Mouse (Mus musculus) Patski (cell line): Measurements from ENCODE around the gene Msx3. TPM values are rescaled to one million over a fixed set of nuclear protein-coding genes. Genes with fewer than 3 reads are reported as not detected.
A peak's percentile ranks its signal among the peaks of the same experiment; 100 is the strongest.

Experiments used
- ATAC-seq: fragments of 100-300 bp; one replicate; pipeline ENCODE4 v1.8.0; 2021
- CTCF ChIA-PET: fragments of 350-600 bp; sonication (Branson Sonifier 250); formaldehyde crosslinking; loops from one replicate; lab custom pipeline; 2022; ENCODE audit warnings: inconsistent platforms; lab: Charles Lee
- POLR2A ChIA-PET: fragments of 350-600 bp; sonication (Branson Sonifier 250); formaldehyde crosslinking; loops from one replicate; lab custom pipeline; 2022; ENCODE audit warnings: antibody characterized with exemption, inconsistent platforms; lab: Charles Lee
- DNase-seq: peaks from one replicate; pipeline ENCODE4 v3.0.0-alpha.2; 2011; ENCODE audit warnings: low read depth, low spot score
- H3K27me3 ChIP-seq: fragments of 371-371 bp; one replicate; pipeline ENCODE4 v1.5.1; 2021
- CTCF ChIP-seq: fragments of 100-300 bp; IDR thresholded peaks from one replicate; pipeline ENCODE4 v1.5.1; 2021
- in situ Hi-C: fragments of 300-500 bp; cut with MboI; formaldehyde crosslinking; loops from 3 replicates; pipeline ENCODE4 v1.11.1; 2018; ENCODE audit warnings: low pct_unique_long_range_greater_than_20kb, mixed read lengths
- polyA plus RNA-seq: library from polyadenylated mRNA; unstranded; gene quantifications from one replicate; pipeline ENCODE4 v1.2.3, GENCODE M21; 2021

The Msx3 gene
- polyA plus RNA-seq, 1 experiment from 2014 or later = not detected

- peak; percentile 90 for TF ChIP-seq CTCF
These were observed 29.8 kb upstream of the Msx3 start for GRCm38 (mm10) chr7:140078711-140079110.

GRCm38 (mm10) chr7:140077698-140078097 lies 28.8 kb upstream of the Msx3 start:
- ChIA-PET POLR2A (interaction anchor here (0.6 kb wide), 1 partner anchor 176 kb away, joined by 5 read pairs; no protein-coding TSS in a partner anchor), CTCF (no interaction called here)
- peaks cover 5% of the 10 kb centered on the region for H3K27me3 ChIP-seq
- no peak for ATAC-seq
- TF ChIP-seq CTCF = no peak
- no peak for DNase-seq
- in situ Hi-C loops = no loop called here

More at GRCm38 (mm10) chr7:140078711-140079110, 29.8 kb upstream of the Msx3 start:
- ATAC-seq = no peak
- H3K27me3 ChIP-seq = peaks cover 5% of the 10 kb centered on the region
- ChIA-PET POLR2A (no interaction called here), CTCF (no interaction called here)
- in situ Hi-C loops = no loop called here
- no peak for DNase-seq

- no peak for TF ChIP-seq CTCF
- POLR2A ChIA-PET = interaction anchor here (0.6 kb wide), 1 partner anchor 124 kb away, joined by 4 read pairs; no protein-coding TSS in a partner anchor
- no peak for ATAC-seq
- CTCF ChIA-PET = no interaction called here
- no peak for DNase-seq
- H3K27me3 ChIP-seq = peaks cover 5% of the 10 kb centered on the region
- in situ Hi-C loops = no loop called here
These were observed 21.3 kb upstream of the Msx3 start for GRCm38 (mm10) chr7:140070042-140070711.

GRCm38 (mm10) chr7:140067397-140067796 lies 18.5 kb upstream of the Msx3 start:
- peaks cover 9% of the 10 kb centered on the region for H3K27me3 ChIP-seq
- ATAC-seq = no peak
- in situ Hi-C loops = loop anchor here (5.0 to 10.0 kb wide), 4 partner anchors 75 to 423 kb away; no protein-coding TSS in a partner anchor
- ChIA-PET POLR2A (interaction anchor here (0.6 kb wide), 1 partner anchor 61 kb away, joined by 3 read pairs; no protein-coding TSS in a partner anchor), CTCF (no interaction called here)
- no peak for DNase-seq
- TF ChIP-seq CTCF = no peak

- CTCF ChIA-PET = interaction anchor here (0.6 to 1.1 kb wide), 5 partner anchors 10 to 93 kb away, joined by 3 to 7 read pairs (median 3); no protein-coding TSS in a partner anchor
These were observed 14.2 kb upstream of the Msx3 start for GRCm38 (mm10) chr7:140063092-140063491.

GRCm38 (mm10) chr7:140062307-140062706 lies 13.4 kb upstream of the Msx3 start:
- H3K27me3 ChIP-seq = peaks cover 12% of the 10 kb centered on the region
- TF ChIP-seq CTCF = peak; percentile 44
- in situ Hi-C loops = loop anchor here (10.0 kb wide), 1 partner anchor 418 kb away; no protein-coding TSS in a partner anchor
- ChIA-PET POLR2A (no interaction called here), CTCF (interaction anchor here (1.0 to 1.1 kb wide), 2 partner anchors 16 to 92 kb away, joined by 3 to 7 read pairs; no protein-coding TSS in a partner anchor)
- no peak for ATAC-seq
- no peak for DNase-seq

More at GRCm38 (mm10) chr7:140063092-140063491, 14.2 kb upstream of the Msx3 start:
- no peak for DNase-seq
- ATAC-seq = no peak
- in situ Hi-C loops = loop anchor here (10.0 kb wide), 1 partner anchor 418 kb away; no protein-coding TSS in a partner anchor
- POLR2A ChIA-PET = interaction anchor here (0.6 to 0.7 kb wide), 2 partner anchors 67 to 141 kb away, joined by 3 to 4 read pairs; no protein-coding TSS in a partner anchor
- H3K27me3 ChIP-seq = peaks cover 12% of the 10 kb centered on the region
- peak; percentile 76 for TF ChIP-seq CTCF

GRCm38 (mm10) chr7:140061832-140062130 lies 12.9 kb upstream of the Msx3 start:
- DNase-seq (no peak), ATAC-seq (no peak)
- peaks cover 12% of the 10 kb centered on the region for H3K27me3 ChIP-seq
- CTCF ChIA-PET = interaction anchor here (1.1 kb wide), 1 partner anchor 92 kb away, joined by 7 read pairs; no protein-coding TSS in a partner anchor
- POLR2A ChIA-PET = no interaction called here
- TF ChIP-seq CTCF = no peak
- in situ Hi-C loops = loop anchor here (10.0 kb wide), 1 partner anchor 417 kb away; no protein-coding TSS in a partner anchor

GRCm38 (mm10) chr7:140060936-140061831 lies 12.3 kb upstream of the Msx3 start:
- POLR2A ChIA-PET = no interaction called here
- DNase-seq (no peak), ATAC-seq (no peak)
- H3K27me3 ChIP-seq = peaks cover 12% of the 10 kb centered on the region
- CTCF ChIA-PET = no interaction called here
- TF ChIP-seq CTCF = no peak
- in situ Hi-C loops = loop anchor here (10.0 kb wide), 1 partner anchor 416 kb away; no protein-coding TSS in a partner anchor

- in situ Hi-C loops = no loop called here
- POLR2A ChIA-PET = no interaction called here
- CTCF ChIA-PET = no interaction called here
- ATAC-seq (no peak), DNase-seq (no peak)
- peaks cover 12% of the 10 kb centered on the region for H3K27me3 ChIP-seq
- TF ChIP-seq CTCF = no peak
These were observed 10.7 kb upstream of the Msx3 start for GRCm38 (mm10) chr7:140059601-140060000.

- ChIA-PET POLR2A (no interaction called here), CTCF (interaction anchor here (0.8 kb wide), 1 partner anchor 64 kb away, joined by 3 read pairs; no protein-coding TSS in a partner anchor)
- DNase-seq (no peak), ATAC-seq (no peak)
- H3K27me3 ChIP-seq = peaks cover 9% of the 10 kb centered on the region
- no peak for TF ChIP-seq CTCF
- in situ Hi-C loops = no loop called here
These were observed 9.6 kb upstream of the Msx3 start for GRCm38 (mm10) chr7:140058528-140058927.
